Mouse (Mus musculus) intestine, embryonic 14.5 days (tissue): ENCODE data around the gene Ripk4. TPM values are rescaled to one million over a fixed set of nuclear protein-coding genes. Genes with fewer than 3 reads are reported as not detected.
A peak's percentile ranks its signal among the peaks of the same experiment; 100 is the strongest.

ENCODE experiments used
- ATAC-seq: fragments of 200-750 bp; cut with Nextera tagmentation; replicated peaks from 2 replicates; pipeline ENCODE4 v1.8.0; 2017; ENCODE audit warnings: low read depth, moderate number of reproducible peaks, moderate TSS enrichment, moderate library complexity; ENCODE audit not compliant: low FRiP score, low TSS enrichment
- DNase-seq: peaks from one replicate; pipeline ENCODE4 v3.0.0-alpha.2; 2018; ENCODE audit warnings: low spot score
- H3K27ac ChIP-seq: fragments of 300-500 bp; sonication (generic); 2 replicates; pipeline ENCODE4 v1.5.1; 2014; ENCODE audit warnings: low read depth, mild to moderate bottlenecking, control low read depth
- H3K27me3 ChIP-seq: fragments of 300-500 bp; sonication (generic); replicated peaks from 2 replicates; pipeline ENCODE4 v1.6.1; 2014; ENCODE audit warnings: low read length, control low read depth; ENCODE audit not compliant: control insufficient read depth, insufficient read depth
- H3K36me3 ChIP-seq: fragments of 300-500 bp; sonication (generic); 2 replicates; pipeline ENCODE4 v1.6.1; 2014; ENCODE audit warnings: low read length, control low read depth; ENCODE audit not compliant: control insufficient read depth, insufficient read depth
- H3K4me1 ChIP-seq: fragments of 300-500 bp; sonication (generic); replicated peaks from 2 replicates; pipeline ENCODE4 v1.6.1; 2014; ENCODE audit warnings: low read length, control low read depth, mixed read lengths; ENCODE audit not compliant: control insufficient read depth, insufficient read depth
- H3K4me2 ChIP-seq: fragments of 300-500 bp; sonication (generic); 2 replicates; pipeline ENCODE4 v1.6.1; 2014; ENCODE audit warnings: low read length
- H3K4me3 ChIP-seq: fragments of 300-500 bp; sonication (generic); 2 replicates; pipeline ENCODE4 v1.5.1; 2014; ENCODE audit warnings: low read depth, low read length, control low read depth, mixed read lengths
- H3K9ac ChIP-seq: fragments of 300-500 bp; sonication (generic); 2 replicates; pipeline ENCODE4 v1.6.1; 2014; ENCODE audit warnings: mild to moderate bottlenecking, low read length
- H3K9me3 ChIP-seq: fragments of 300-500 bp; sonication (generic); 2 replicates; pipeline ENCODE4 v1.6.1; 2016; ENCODE audit warnings: low read length, control low read depth; ENCODE audit not compliant: control insufficient read depth
- WGBS: fragments of 180-500 bp; shearing (Covaris S2); extraction: QIAGEN DNeasy Blood & Tissue Kit; methylation state at CpG from one replicate; pipeline ENCODE4 v1.1.7; 2014; 5-methylcytosine and 5-hydroxymethylcytosine counted together
- polyA plus RNA-seq: library from polyadenylated mRNA; unstranded; fragments of >200 nt; fragmentation: Nextera tagmentation; extraction: Ambion mirVana; gene quantifications from 2 replicates; pipeline ENCODE4 v1.2.1, GENCODE M21; 2014

Gene Ripk4
- polyA plus RNA-seq, 1 experiment from 2014 or later: 20.0 TPM

DNA sequence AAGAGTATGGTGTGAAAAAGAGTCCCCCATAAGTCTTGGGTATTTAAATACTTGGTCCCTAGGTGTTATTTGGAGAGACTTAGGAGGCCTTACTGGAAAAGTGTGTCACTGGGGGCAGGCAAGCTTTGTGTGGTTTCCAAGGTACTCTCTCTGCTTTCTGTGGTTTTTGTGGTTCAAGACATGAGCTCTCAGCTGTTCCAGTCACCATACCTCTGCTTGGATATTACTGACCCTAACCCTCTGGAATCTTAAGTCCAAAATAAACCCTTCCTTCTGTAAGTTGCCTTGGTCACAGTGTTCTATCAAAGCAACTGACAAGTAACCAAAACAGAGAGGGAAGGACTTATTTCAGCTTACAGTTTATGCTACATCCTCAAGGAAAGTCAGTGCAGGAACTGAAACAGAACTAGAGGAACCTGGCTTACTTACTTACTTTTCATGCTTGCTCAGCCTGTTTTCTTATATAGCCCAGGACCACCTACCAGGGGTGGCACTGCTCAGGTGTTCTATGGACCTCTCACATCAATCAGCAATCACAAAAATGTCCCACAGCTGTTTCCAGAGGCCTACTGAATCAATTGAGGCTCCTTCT lies 44.1 kb downstream of the Ripk4 start:
- Histone ChIP-seq H3K4me2 (no peak overlapping the region), H3K36me3 (no peaks in the 10 kb centered on the region), H3K27me3 (no peaks in the 10 kb centered on the region), H3K27ac (no peak overlapping the region), H3K9ac (no peak overlapping the region), H3K4me1 (no peaks in the 10 kb centered on the region), H3K9me3 (no peaks in the 10 kb centered on the region), H3K4me3 (no peak overlapping the region)
- ATAC-seq (no peak), DNase-seq (no peak)

GRCm38 (mm10) chr16:97716567-97716966 lies 47.0 kb downstream of the Ripk4 start:
- 64% methylated on average over 6 of the region's 6 CpGs for WGBS

DNA sequence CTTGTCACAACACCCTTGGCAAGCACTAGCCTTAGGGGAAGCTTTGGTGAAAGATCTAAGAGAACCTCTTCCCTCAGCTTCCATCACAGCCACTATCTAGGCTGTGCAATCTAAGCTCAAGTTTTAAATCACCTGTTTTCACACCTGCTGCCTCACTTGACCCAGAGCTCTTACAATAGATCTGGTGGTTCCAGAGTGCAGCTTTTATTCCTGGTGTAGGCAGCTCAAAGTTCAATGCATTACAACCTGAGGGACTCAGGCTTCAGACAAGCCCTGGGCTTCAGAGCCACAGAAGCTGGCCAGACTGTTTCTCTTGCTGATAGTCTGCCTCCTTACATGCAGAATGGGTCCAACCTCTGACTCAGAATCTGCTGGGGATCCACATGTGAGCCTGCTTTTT lies 51.5 kb downstream of the Ripk4 start:
- H3K9ac ChIP-seq: no peak overlapping the region
- no peak overlapping the region for H3K4me3 ChIP-seq
- DNase-seq: no peak
- no peak overlapping the region for H3K27ac ChIP-seq
- H3K36me3 ChIP-seq: no peaks in the 10 kb centered on the region
- no peaks in the 10 kb centered on the region for H3K9me3 ChIP-seq
- no peaks in the 10 kb centered on the region for H3K27me3 ChIP-seq
- no peak overlapping the region for H3K4me2 ChIP-seq
- ATAC-seq: no peak
- no peaks in the 10 kb centered on the region for H3K4me1 ChIP-seq

More at GRCm38 (mm10) chr16:97716567-97716966, 47.0 kb downstream of the Ripk4 start:
- Histone ChIP-seq H3K9ac (no peak overlapping the region), H3K36me3 (no peaks in the 10 kb centered on the region), H3K4me2 (no peak overlapping the region), H3K4me1 (no peaks in the 10 kb centered on the region), H3K27me3 (no peaks in the 10 kb centered on the region), H3K4me3 (no peak overlapping the region), H3K27ac (no peak overlapping the region), H3K9me3 (no peaks in the 10 kb centered on the region)
- DNase-seq (no peak), ATAC-seq (no peak)

- 83% methylated on average over 1 of the region's 1 CpGs for WGBS
- H3K9ac ChIP-seq: no peak overlapping the region
Observed at GRCm38 (mm10) chr16:97701871-97702270, 61.7 kb downstream of the Ripk4 start.

GRCm38 (mm10) chr16:97697769-97698168 lies 65.8 kb downstream of the Ripk4 start:
- peak; percentile 60 for DNase-seq
- Histone ChIP-seq H3K4me1 (no peaks in the 10 kb centered on the region), H3K27ac (no peak overlapping the region), H3K4me2 (no peak overlapping the region), H3K4me3 (no peak overlapping the region), H3K27me3 (no peaks in the 10 kb centered on the region), H3K9me3 (no peaks in the 10 kb centered on the region), H3K36me3 (no peaks in the 10 kb centered on the region), H3K9ac (no peak overlapping the region)
- 31% methylated on average over 1 of the region's 1 CpGs for WGBS
- peak; percentile 88 for ATAC-seq

More at GRCm38 (mm10) chr16:97701871-97702270, 61.7 kb downstream of the Ripk4 start:
- no peak overlapping the region for H3K27ac ChIP-seq
- H3K27me3 ChIP-seq: no peaks in the 10 kb centered on the region
- no peaks in the 10 kb centered on the region for H3K36me3 ChIP-seq
- H3K4me2 ChIP-seq: no peak overlapping the region
- no peaks in the 10 kb centered on the region for H3K9me3 ChIP-seq
- no peaks in the 10 kb centered on the region for H3K4me1 ChIP-seq
- DNase-seq: no peak
- no peak for ATAC-seq
- H3K4me3 ChIP-seq: no peak overlapping the region

- no peak overlapping the region for H3K9ac ChIP-seq
- ATAC-seq (no peak), DNase-seq (no peak)
- no peak overlapping the region for H3K27ac ChIP-seq
- 72% methylated on average over 4 of the region's 4 CpGs for WGBS
- no peaks in the 10 kb centered on the region for H3K27me3 ChIP-seq
- H3K4me2 ChIP-seq: no peak overlapping the region
- H3K4me1 ChIP-seq: no peaks in the 10 kb centered on the region
- H3K9me3 ChIP-seq: no peaks in the 10 kb centered on the region
- no peak overlapping the region for H3K4me3 ChIP-seq
- no peaks in the 10 kb centered on the region for H3K36me3 ChIP-seq
Observed at GRCm38 (mm10) chr16:97695709-97696108, 67.9 kb downstream of the Ripk4 start.

Other genes starting within 250 kb of the Ripk4 start
- gene Fam3b, start 249.0 kb downstream of the Ripk4 start, polyA plus RNA-seq: 0.26 TPM in 1 of 2 replicates, not detected in the other
- 25.5 and 25.9 TPM in 2 replicates for gene Tmprss2, start 152.6 kb downstream of the Ripk4 start, polyA plus RNA-seq
- 9.7 and 10.8 TPM in 2 replicates for gene Prdm15, start 88.1 kb upstream of the Ripk4 start, polyA plus RNA-seq
- 16.7 and 19.3 TPM in 2 replicates for gene C2cd2, start 198.8 kb upstream of the Ripk4 start, polyA plus RNA-seq
- 15.6 and 17.6 TPM in 2 replicates for gene Zbtb21, start 198.8 kb upstream of the Ripk4 start, polyA plus RNA-seq
- gene B230307C23Rik, start 233.5 kb upstream of the Ripk4 start, polyA plus RNA-seq: 30.4 and 36.0 TPM in 2 replicates